9 mouse cellular contexts compared by ENCODE assay signal in the genomic region with DNA sequence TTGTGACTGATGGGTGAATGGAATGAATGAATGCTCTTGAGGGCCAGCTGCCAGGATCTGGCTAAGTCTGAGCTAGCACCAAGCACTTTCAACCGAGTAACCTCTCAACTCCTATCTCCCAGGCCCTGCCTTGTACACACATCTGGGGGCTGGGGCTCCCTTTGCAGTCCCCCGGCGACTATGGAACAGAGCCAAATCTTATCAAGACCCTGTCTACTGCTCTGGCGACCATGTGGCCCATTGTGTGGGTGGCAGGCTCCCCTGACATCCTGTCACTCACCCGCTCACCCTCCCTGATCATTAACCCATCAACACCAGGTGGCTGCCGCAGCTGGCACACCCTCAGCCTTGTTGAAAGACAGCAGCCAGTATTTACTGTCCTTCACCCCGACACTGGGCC. TPM values are rescaled to one million over a fixed set of nuclear protein-coding genes. Genes with fewer than 3 reads are reported as not detected.
A peak's percentile ranks its signal among the peaks of the same experiment; 100 is the strongest.
DNase-seq lines count a peak whose midpoint lies in the region; ATAC-seq lines count a peak whose summit lies in the region.
"Had no signal": no experiment of that assay in that cellular context is flagged by ENCODE, and none has a peak within 500 bp of the region (broad histone marks: within the 10 kb centered on the region; RNA-seq: fewer than 3 reads in every experiment).

No protein-coding gene starts in this region.

- no peaks in the 10 kb centered on the region for H3K36me3 ChIP-seq in heart, embryonic 13.5 days
- H3K36me3 ChIP-seq in limb, embryonic 11.5 days (ENCODE audit: control insufficient read depth, insufficient read depth, low read length): no peaks in the 10 kb centered on the region

- H3K4me2 ChIP-seq in heart, embryonic 13.5 days: no peak overlapping the region
- no peak overlapping the region for H3K4me2 ChIP-seq in limb, embryonic 11.5 days (ENCODE audit: low read depth, severe bottlenecking)

- peaks cover 16% of the 10 kb centered on the region; the same call in 1 of the 2 replicates for H3K27me3 ChIP-seq in heart, embryonic 13.5 days (replicated peaks)
- no peaks in the 10 kb centered on the region for H3K27me3 ChIP-seq in limb, embryonic 11.5 days (ENCODE audit: control insufficient read depth, insufficient read depth, low read length)

- 9% methylated on average over 7 of the region's 7 CpGs for WGBS in heart, embryonic 13.5 days
- 31% methylated on average over 7 of the region's 7 CpGs for WGBS in limb, embryonic 11.5 days

- ATAC-seq in heart, embryonic 13.5 days (ENCODE audit: extremely low read depth, insufficient number of reproducible peaks, low FRiP score, low TSS enrichment): no peak
- ATAC-seq in limb, embryonic 11.5 days (ENCODE audit: insufficient number of reproducible peaks, low FRiP score, low TSS enrichment, low read depth): no peak

- H3K4me3 ChIP-seq in heart, embryonic 13.5 days: no peak overlapping the region
- H3K4me3 ChIP-seq in limb, embryonic 11.5 days (ENCODE audit: low read depth, low read length): no peak overlapping the region

- no peak for DNase-seq in heart, adult 9 months (ENCODE audit: low spot score in 2 of 2)
- DNase-seq in NIH3T3 (ENCODE audit: low read depth): peak; percentile 40
- peak; percentile 28 for DNase-seq in limb, embryonic 11.5 days (ENCODE audit: low spot score)
- DNase-seq in spleen, adult 18-20 months: peak; percentile 68 to 80
- no peak for DNase-seq in cerebellum, adult 8-10 months
- no peak for DNase-seq in ovary, postnatal 36 days (ENCODE audit: low spot score)
- no peak for DNase-seq in kidney, adult 8-10 months
- DNase-seq: cerebellum, postnatal 14 days had no signal

- H3K27ac ChIP-seq in heart, embryonic 13.5 days (replicated peaks): peak overlapping the region; percentile 28; the same call in 1 of the 2 replicates
- no peak overlapping the region for H3K27ac ChIP-seq in limb, embryonic 11.5 days (replicated peaks; ENCODE audit: low read depth, low read length)

- peak overlapping the region; percentile 26; the same call in 1 of the 2 replicates for H3K9ac ChIP-seq in heart, embryonic 13.5 days
- H3K9ac ChIP-seq in limb, embryonic 11.5 days (ENCODE audit: low read length): no peak overlapping the region

- peaks cover 76% of the 10 kb centered on the region for H3K4me1 ChIP-seq in heart, embryonic 13.5 days
- peaks cover 31% of the 10 kb centered on the region for H3K4me1 ChIP-seq in limb, embryonic 11.5 days (ENCODE audit: control insufficient read depth, insufficient read depth, low read length)

- H3K9me3 ChIP-seq in heart, embryonic 13.5 days: no peaks in the 10 kb centered on the region
- H3K9me3 ChIP-seq in limb, embryonic 11.5 days (ENCODE audit: control insufficient read depth, low read length): no peaks in the 10 kb centered on the region

RNA-seq across cellular contexts. Expression of a gene that starts 1.9 kb away (rescaled TPM):
- 2.8 and 3.5 TPM in 2 replicates for polyA plus RNA-seq in heart, embryonic 13.5 days (2015; fragmentation: Nextera tagmentation; extraction: Ambion mirVana)
- 9.5 and 10.9 TPM in 2 replicates for polyA plus RNA-seq in limb, embryonic 11.5 days (2014; fragmentation: Nextera tagmentation; extraction: Ambion mirVana)

RNA-seq across cellular contexts. Expression of a gene that starts 42.8 kb away (rescaled TPM):
- not detected in 2 replicates for polyA plus RNA-seq in heart, embryonic 13.5 days (2015; fragmentation: Nextera tagmentation; extraction: Ambion mirVana)
- polyA plus RNA-seq in limb, embryonic 11.5 days (2014; fragmentation: Nextera tagmentation; extraction: Ambion mirVana): not detected in 2 replicates

RNA-seq across cellular contexts. Expression of a gene that starts 49.1 kb away (rescaled TPM):
- polyA plus RNA-seq in heart, embryonic 13.5 days (2015; fragmentation: Nextera tagmentation; extraction: Ambion mirVana): not detected in 2 replicates
- not detected in 2 replicates for polyA plus RNA-seq in limb, embryonic 11.5 days (2014; fragmentation: Nextera tagmentation; extraction: Ambion mirVana)

Comparison
In these comparisons a context has a peak if more than half of its experiments do, and no peak if none do; other contexts are left out.
1. DNase-seq: peak in NIH3T3 (single experiment), limb, embryonic 11.5 days (single experiment) and spleen, adult 18-20 months (2 of 2); none in heart, adult 9 months (0 of 2), cerebellum, adult 8-10 months (single experiment), ovary, postnatal 36 days (single experiment) and kidney, adult 8-10 months (0 of 2).